Mouse (Mus musculus) c-Kit-positive CD71-positive TER-119-negative erythroid progenitor cells, embryonic 14.5 days (primary cell): Measurements from ENCODE around the gene Gm45015.
"Not testable (repeated sequence)": the region's sequence is repeated elsewhere in the genome, so short reads cannot be mapped to it uniquely, and the experiment has no call there.

ENCODE experiments used
- DNase-seq: peaks from one replicate; pipeline ENCODE4 v3.0.0-alpha.2; 2013; ENCODE audit warnings: low read depth

Gm45015 gene

GRCm38 (mm10) chrX:73336740-73337139, at the start of gene Gm45015:
TSS of gene Gm45015 (minus strand) at chrX:73336840.
- DNase-seq, result no peak

- DNase-seq, result no peak
These were observed 48.3 kb upstream of the Gm45015 start for GRCm38 (mm10) chrX:73384924-73385323.

- DNase-seq, result no peak
These were observed 47.8 kb upstream of the Gm45015 start for GRCm38 (mm10) chrX:73384419-73384818.

- DNase-seq, result no peak
These were observed 26.7 kb upstream of the Gm45015 start for GRCm38 (mm10) chrX:73363291-73363690.

- no peak for DNase-seq
These were observed 20.1 kb upstream of the Gm45015 start for GRCm38 (mm10) chrX:73356719-73357118.

- DNase-seq, result no peak
These were observed 19.5 kb upstream of the Gm45015 start for GRCm38 (mm10) chrX:73356163-73356562.

GRCm38 (mm10) chrX:73344346-73344745, 7.7 kb upstream of the Gm45015 start:
- DNase-seq, result no peak

GRCm38 (mm10) chrX:73343802-73344201, 7.2 kb upstream of the Gm45015 start:
- peak; percentile 30 for DNase-seq

- no peak for DNase-seq
These were observed 6.5 kb upstream of the Gm45015 start for GRCm38 (mm10) chrX:73342941-73343735.

GRCm38 (mm10) chrX:73342483-73342895, 5.8 kb upstream of the Gm45015 start, which contains the start of gene Zfp275:
TSS of gene Zfp275 (plus strand) at chrX:73342621.
- DNase-seq, result no peak

GRCm38 (mm10) chrX:73342068-73342467, 5.4 kb upstream of the Gm45015 start:
- DNase-seq, result no peak

- DNase-seq, result no peak
These were observed 4.8 kb upstream of the Gm45015 start for GRCm38 (mm10) chrX:73341473-73341872.

- no peak for DNase-seq
These were observed 3.1 kb downstream of the Gm45015 start for GRCm38 (mm10) chrX:73333548-73333947.

GRCm38 (mm10) chrX:73327215-73327614, 9.4 kb downstream of the Gm45015 start:
- DNase-seq, result no peak

- no peak for DNase-seq
These were observed 15.6 kb downstream of the Gm45015 start for GRCm38 (mm10) chrX:73321029-73321428.

GRCm38 (mm10) chrX:73312522-73312921, 24.1 kb downstream of the Gm45015 start:
- peak; percentile 9 for DNase-seq

GRCm38 (mm10) chrX:73295745-73296144, 40.9 kb downstream of the Gm45015 start:
- not testable (repeated sequence) for DNase-seq

- not testable (repeated sequence) for DNase-seq
These were observed 43.8 kb downstream of the Gm45015 start, which contains the start of the genes Xlr5a and Xlr5c for GRCm38 (mm10) chrX:73292876-73293275. TSS of gene Xlr5a (minus strand) at chrX:73292976. TSS of gene Xlr5c (minus strand) at chrX:73292976.
